Mouse (Mus musculus) kidney, postnatal 0 days (tissue): ENCODE results near the gene Bckdhb. TPM values are rescaled to one million over a fixed set of nuclear protein-coding genes. Genes with fewer than 3 reads are reported as not detected.
"Not testable (repeated sequence)": the region's sequence is repeated elsewhere in the genome, so short reads cannot be mapped to it uniquely, and the experiment has no call there.

ENCODE experiments used
- ATAC-seq: fragments of 200-750 bp; cut with Nextera tagmentation; replicated peaks from 2 replicates; pipeline ENCODE4 v1.8.0; 2017; ENCODE audit warnings: low read depth, moderate number of reproducible peaks, moderate TSS enrichment, moderate library complexity; ENCODE audit not compliant: low FRiP score
- DNase-seq: peaks from one replicate; pipeline ENCODE4 v3.0.0-alpha.2; 2016; ENCODE audit warnings: low spot score
- H3K27ac ChIP-seq: fragments of 300-500 bp; sonication (generic); 2 replicates; pipeline ENCODE4 v1.5.1; 2014; ENCODE audit warnings: mild to moderate bottlenecking
- H3K27me3 ChIP-seq: fragments of 300-500 bp; sonication (generic); 2 replicates; pipeline ENCODE4 v1.6.1; 2014; ENCODE audit warnings: low read length, mixed read lengths; ENCODE audit not compliant: insufficient read depth
- H3K36me3 ChIP-seq: fragments of 300-500 bp; sonication (generic); 2 replicates; pipeline ENCODE4 v1.6.1; 2014; ENCODE audit warnings: low read length, mixed read lengths; ENCODE audit not compliant: insufficient read depth
- H3K4me1 ChIP-seq: fragments of 300-500 bp; sonication (generic); replicated peaks from 2 replicates; pipeline ENCODE4 v1.6.1; 2014; ENCODE audit warnings: antibody characterized with exemption, low read length, mixed read lengths; ENCODE audit not compliant: insufficient read depth
- H3K4me2 ChIP-seq: fragments of 300-500 bp; sonication (generic); 2 replicates; pipeline ENCODE4 v1.6.1; 2014; ENCODE audit warnings: mild to moderate bottlenecking, low read length, moderate library complexity, mixed read lengths
- H3K4me3 ChIP-seq: fragments of 300-500 bp; sonication (generic); replicated peaks from 2 replicates; pipeline ENCODE4 v1.5.1; 2014; ENCODE audit warnings: low read depth, low read length
- H3K9ac ChIP-seq: fragments of 300-500 bp; sonication (generic); 2 replicates; pipeline ENCODE4 v1.6.1; 2014; ENCODE audit warnings: low read depth, low read length
- H3K9me3 ChIP-seq: fragments of 300-500 bp; sonication (generic); replicated peaks from 2 replicates; pipeline ENCODE4 v1.6.1; 2016; ENCODE audit warnings: low read length, inconsistent platforms, mixed read lengths
- CTCF ChIP-seq: IDR thresholded peaks from 2 replicates; pipeline ENCODE4 v1.5.1; 2016; ENCODE audit warnings: antibody characterized with exemption, low read depth, mild to moderate bottlenecking, moderate library complexity
- WGBS: fragments of 180-500 bp; shearing (Covaris S2); extraction: QIAGEN DNeasy Blood & Tissue Kit; methylation state at CpG from one replicate; pipeline ENCODE4 v1.1.7; 2014; 5-methylcytosine and 5-hydroxymethylcytosine counted together
- polyA plus RNA-seq: library from polyadenylated mRNA; unstranded; fragments of >200 nt; fragmentation: Nextera tagmentation; extraction: Ambion mirVana; gene quantifications from 2 replicates; pipeline ENCODE4 v1.2.1, GENCODE M21; 2015

Bckdhb gene
- polyA plus RNA-seq, 1 experiment from 2014 or later: 50.6 TPM

DNA sequence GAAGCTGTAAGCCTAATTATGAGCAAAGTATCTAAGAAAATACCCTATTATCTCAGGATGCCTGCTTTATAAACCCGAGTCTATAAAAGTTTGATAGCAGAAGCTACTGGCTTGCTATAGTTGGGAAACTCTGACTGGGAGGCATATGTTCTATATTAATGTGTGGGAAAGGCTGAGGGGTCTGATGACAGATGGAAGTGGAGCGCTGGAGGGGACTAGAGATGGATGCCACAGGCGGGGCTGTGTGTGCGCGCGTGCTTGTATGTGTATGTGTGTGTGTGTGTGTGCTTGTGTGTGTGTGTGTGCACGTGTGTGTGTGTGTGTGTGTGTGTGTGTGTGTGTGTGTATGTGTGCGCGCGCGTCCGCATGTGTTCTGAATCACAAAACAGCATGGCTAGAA, 121.4 kb downstream of the Bckdhb start:
- DNase-seq: no peak
- WGBS: 84% methylated on average over 12 of the region's 12 CpGs
- ATAC-seq: no peak
- TF ChIP-seq CTCF: no peak
- H3K4me3 ChIP-seq: no peak overlapping the region
- no peak overlapping the region for H3K9ac ChIP-seq
- no peaks in the 10 kb centered on the region for H3K9me3 ChIP-seq
- H3K27me3 ChIP-seq: no peaks in the 10 kb centered on the region
- no peaks in the 10 kb centered on the region for H3K36me3 ChIP-seq
- H3K4me1 ChIP-seq: no peaks in the 10 kb centered on the region
- H3K4me2 ChIP-seq: no peak overlapping the region
- no peak overlapping the region for H3K27ac ChIP-seq

DNA sequence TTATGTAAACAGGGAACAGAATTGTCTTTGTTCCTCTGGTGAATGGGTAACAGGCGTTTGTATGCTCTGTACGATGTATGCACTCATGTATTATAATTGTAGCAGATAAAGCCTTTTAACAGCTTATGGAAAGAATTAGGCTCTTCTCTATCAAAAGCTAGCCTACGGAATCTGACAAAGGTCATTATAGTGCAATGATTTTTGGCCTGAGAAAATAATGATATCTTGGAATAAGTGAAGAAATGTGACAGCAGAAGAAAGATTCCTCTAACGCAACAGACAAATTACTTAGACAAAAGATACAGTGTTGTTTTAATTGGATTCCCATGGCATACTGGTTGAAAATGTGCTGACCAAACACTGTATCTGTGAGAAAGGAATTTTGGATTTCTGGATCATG, 122.0 kb downstream of the Bckdhb start:
- Histone ChIP-seq H3K27me3 (no peaks in the 10 kb centered on the region), H3K9me3 (no peaks in the 10 kb centered on the region), H3K27ac (no peak overlapping the region), H3K4me2 (no peak overlapping the region), H3K9ac (no peak overlapping the region), H3K36me3 (no peaks in the 10 kb centered on the region), H3K4me1 (no peaks in the 10 kb centered on the region), H3K4me3 (no peak overlapping the region)
- no peak for DNase-seq
- WGBS: 79% methylated on average over 4 of the region's 4 CpGs
- TF ChIP-seq CTCF: no peak
- no peak for ATAC-seq

- Histone ChIP-seq H3K4me2 (no peak overlapping the region), H3K4me3 (no peak overlapping the region), H3K4me1 (no peaks in the 10 kb centered on the region), H3K9me3 (no peaks in the 10 kb centered on the region), H3K36me3 (no peaks in the 10 kb centered on the region), H3K27me3 (no peaks in the 10 kb centered on the region), H3K27ac (no peak overlapping the region), H3K9ac (no peak overlapping the region)
- 83% methylated on average over 3 of the region's 3 CpGs for WGBS
- no peak for DNase-seq
- no peak for ATAC-seq
- TF ChIP-seq CTCF: no peak
These were observed 122.5 kb downstream of the Bckdhb start for GRCm38 (mm10) chr9:84047436-84047835.

DNA sequence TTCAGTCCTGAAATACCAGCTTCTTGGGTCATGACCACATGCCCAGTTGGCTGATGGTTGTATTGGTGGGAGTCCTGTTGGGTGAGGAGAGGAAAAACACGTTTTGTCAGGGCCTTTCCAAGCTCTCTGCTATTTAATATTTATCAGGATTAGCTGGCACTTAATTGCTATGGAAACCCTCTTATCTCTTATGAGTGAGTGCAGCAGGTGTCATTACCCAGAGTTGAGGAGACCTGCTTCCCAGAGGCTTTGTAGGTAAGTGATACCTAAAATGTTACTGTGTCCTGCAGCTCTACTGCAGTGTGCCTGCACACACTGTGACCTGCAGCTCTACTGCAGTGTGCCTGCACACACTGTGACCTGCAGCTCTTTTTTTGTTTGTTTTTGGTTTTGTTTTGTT, 124.2 kb downstream of the Bckdhb start:
- Histone ChIP-seq H3K9ac (no peak overlapping the region), H3K27me3 (no peaks in the 10 kb centered on the region), H3K36me3 (no peaks in the 10 kb centered on the region), H3K9me3 (no peaks in the 10 kb centered on the region), H3K4me1 (no peaks in the 10 kb centered on the region), H3K4me2 (no peak overlapping the region), H3K27ac (no peak overlapping the region), H3K4me3 (no peak overlapping the region)
- ATAC-seq (no peak), DNase-seq (no peak)
- no peak for TF ChIP-seq CTCF
- 50% methylated on average over 1 of the region's 1 CpGs for WGBS

DNA sequence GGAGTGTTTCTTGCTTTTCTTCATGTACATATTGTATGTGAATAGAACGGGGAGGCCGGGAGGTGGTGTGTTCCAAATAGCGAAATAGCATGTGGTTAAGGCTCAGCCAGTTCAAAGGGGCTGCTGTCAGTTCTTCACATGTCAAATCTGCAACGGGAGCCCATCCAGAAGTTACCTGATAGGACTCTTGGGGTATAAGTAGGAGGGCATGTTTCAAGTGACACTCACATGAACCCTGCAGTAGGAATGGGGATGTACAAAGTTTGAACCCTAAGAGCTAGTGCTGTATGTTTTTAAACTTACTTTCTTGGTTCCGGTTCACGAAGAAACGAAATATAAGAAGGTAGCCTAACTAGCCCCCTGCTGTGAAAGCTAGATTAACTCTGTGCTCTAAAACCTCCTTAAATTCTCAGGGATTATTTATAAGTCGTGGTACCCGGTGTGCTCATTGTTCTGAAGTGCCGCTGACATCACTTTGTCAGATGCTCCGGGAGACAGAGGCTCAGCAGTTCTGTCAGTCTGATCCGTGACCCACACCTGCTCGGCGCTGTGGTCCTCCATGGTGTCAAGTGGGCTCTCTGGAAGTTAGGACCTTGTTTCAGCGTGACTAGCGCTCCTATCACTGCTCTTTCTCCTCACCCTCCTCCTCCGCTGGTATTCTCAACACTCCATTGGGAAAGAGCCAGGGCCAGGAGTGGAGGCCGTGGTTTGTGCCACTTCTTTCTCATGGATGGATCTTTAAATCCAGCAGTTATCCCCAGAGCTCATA, 126.1 kb downstream of the Bckdhb start:
- Histone ChIP-seq H3K4me1 (no peaks in the 10 kb centered on the region), H3K27ac (no peak overlapping the region), H3K36me3 (no peaks in the 10 kb centered on the region), H3K9me3 (no peaks in the 10 kb centered on the region), H3K27me3 (no peaks in the 10 kb centered on the region), H3K9ac (no peak overlapping the region), H3K4me2 (no peak overlapping the region), H3K4me3 (no peak overlapping the region)
- TF ChIP-seq CTCF: no peak
- ATAC-seq (no peak), DNase-seq (no peak)
- WGBS: 63% methylated on average over 18 of the region's 18 CpGs

DNA sequence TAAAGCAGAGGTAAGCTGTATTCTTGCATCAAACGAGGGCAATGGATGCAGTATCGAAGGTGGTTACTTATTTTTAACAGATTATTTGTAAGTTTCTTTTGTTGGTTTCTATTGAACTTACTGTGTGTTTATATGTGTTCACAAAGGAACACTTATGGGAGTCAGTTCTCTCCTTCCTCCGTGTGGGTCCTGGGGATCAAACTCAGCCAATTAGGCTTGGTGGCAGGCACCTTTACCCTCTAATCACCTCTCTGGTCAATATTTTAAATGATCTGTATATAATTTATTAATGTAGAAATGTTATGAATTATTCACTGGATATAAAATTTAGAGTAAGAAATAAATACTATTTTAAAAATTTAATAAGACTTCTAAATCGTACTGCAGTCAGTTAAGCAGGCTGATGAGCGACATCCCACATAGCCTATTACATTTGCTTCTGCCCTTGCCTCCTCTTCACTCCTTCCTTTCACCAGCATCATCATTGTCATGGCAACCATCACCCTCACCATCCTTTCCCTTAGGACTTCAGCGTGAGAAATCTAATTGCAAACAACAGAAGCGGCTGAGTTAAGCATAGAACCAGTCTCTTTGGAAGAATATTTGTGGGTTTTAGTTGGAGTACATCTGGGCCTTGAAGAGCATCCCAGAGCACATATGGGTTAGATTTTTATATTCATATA, 130.3 kb downstream of the Bckdhb start:
- WGBS: 97% methylated on average over 7 of the region's 7 CpGs
- no peak for TF ChIP-seq CTCF
- H3K27ac ChIP-seq: no peak overlapping the region
- no peaks in the 10 kb centered on the region for H3K36me3 ChIP-seq
- H3K9ac ChIP-seq: no peak overlapping the region
- no peak for ATAC-seq
- no peaks in the 10 kb centered on the region for H3K9me3 ChIP-seq
- H3K4me1 ChIP-seq: no peaks in the 10 kb centered on the region
- H3K27me3 ChIP-seq: no peaks in the 10 kb centered on the region
- no peak for DNase-seq
- H3K4me3 ChIP-seq: no peak overlapping the region
- H3K4me2 ChIP-seq: no peak overlapping the region

DNA sequence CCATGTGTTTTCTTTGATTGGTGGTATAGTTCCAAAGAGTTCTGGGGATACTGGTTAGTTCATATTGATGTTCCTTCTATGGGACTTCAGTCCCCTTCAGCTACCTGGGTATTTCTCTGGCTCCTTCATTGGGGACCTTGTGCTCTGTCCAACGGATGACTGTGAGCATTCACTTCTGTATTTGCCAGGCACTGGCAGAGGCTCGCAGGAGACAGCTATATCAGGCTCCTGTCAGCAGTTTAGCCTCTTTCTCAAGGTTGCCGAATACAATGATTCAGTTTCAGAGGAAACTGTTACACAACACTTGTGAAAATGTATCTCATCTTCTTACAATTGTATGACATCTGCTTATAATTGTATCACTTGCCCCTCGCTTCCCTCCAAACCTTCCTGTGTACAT, 135.8 kb downstream of the Bckdhb start:
- WGBS: 91% methylated on average over 4 of the region's 4 CpGs
- H3K4me1 ChIP-seq, ATAC-seq: not testable (repeated sequence)

More for the DNA sequence above, 135.8 kb downstream of the Bckdhb start:
- not testable (repeated sequence) for H3K36me3 ChIP-seq, DNase-seq, H3K9me3 ChIP-seq, H3K4me2 ChIP-seq, H3K4me3 ChIP-seq, H3K27ac ChIP-seq, H3K27me3 ChIP-seq, H3K9ac ChIP-seq
